Mouse (Mus musculus) cerebellum, postnatal 14 days (tissue): ENCODE results near the gene Cys1.
"Not testable (repeated sequence)": the region's sequence is repeated elsewhere in the genome, so short reads cannot be mapped to it uniquely, and the experiment has no call there.

Experiments used
- DNase-seq, 2 experiments: peaks; one replicate each; pipeline ENCODE4 v3.0.0; 2021; ENCODE audit warnings: mixed read lengths in 2 of 2

The Cys1 gene

DNA sequence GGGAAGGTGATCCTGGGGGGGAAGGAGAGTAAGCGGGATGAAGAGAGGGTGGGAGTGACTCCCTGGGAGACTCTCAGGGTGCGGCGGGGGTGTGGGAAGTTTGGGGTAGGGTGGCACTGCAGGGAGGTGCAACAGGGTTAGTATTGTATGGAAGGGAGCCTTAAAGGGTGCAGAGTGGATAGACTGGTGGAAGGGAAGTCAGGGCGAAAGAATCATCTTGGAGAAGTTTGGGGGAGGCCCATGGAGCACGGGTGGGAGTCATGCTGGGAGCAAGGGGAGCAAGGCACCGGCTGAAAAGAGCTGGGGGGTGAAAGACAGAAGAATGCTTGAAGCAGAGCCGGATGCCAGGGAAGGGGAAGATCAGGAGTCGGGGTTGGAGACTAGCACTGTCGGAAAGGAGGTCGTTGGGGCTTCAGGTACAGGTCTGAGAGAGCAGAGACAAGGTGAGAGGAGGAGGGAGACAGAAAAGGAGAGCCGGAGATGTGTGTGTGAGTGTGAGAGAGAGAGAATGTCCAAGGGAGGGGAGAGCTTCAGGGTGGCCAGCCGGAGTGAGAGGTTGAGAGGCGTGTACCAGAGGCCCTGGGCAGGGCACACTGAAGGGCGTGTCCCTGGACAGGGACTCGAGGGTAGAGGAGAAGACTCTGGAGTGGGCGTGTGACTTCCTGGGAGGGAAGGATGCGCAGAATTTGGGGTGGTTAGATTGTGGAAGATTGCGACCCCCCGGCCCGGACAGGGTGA lies at the start of gene Cys1:
Gene Cys1, minus strand, starts transcription at position 528 of the 738 bp plus-strand sequence.
- DNase-seq = no peak

DNA sequence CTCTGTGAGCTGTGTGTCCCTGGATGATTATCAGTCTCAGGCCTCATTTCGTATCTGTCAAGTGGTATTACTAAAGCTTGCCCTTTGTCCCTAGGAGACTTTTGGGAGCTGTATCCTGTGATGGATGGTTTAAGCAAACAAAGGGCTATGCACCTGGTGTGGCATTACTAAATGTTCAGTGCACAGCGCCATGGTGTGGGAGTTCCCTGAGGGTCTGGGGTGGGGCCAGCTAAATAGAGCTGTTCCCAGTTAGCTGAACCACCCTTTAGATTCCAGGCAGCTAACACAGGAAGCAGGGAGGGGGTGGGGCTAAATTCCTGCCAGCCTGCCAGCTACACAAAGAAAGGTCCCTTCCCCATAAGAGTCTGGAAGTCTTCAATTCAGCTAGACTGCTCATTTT lies 42.8 kb upstream of the Cys1 start:
- no peak for DNase-seq

DNA sequence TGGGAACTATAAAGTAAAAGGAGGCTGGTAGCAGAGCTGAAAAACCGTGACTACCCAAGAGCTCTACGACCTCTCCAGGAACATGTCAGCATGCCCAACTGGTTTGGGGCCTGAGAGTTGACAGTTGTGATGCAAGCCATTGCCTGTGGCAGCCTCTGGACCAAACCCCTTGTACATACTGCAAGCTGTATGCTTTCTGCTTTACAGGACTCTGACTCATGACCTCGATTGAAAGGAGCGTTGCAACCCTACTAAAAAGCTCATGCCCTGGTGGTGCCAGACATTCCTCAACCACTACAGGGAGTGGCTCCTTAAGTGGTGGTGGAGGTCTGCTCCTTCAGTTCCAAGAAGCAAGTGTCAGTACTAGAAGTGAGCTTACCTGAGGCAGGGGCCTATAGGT lies 42.2 kb upstream of the Cys1 start:
- DNase-seq = no peak

DNA sequence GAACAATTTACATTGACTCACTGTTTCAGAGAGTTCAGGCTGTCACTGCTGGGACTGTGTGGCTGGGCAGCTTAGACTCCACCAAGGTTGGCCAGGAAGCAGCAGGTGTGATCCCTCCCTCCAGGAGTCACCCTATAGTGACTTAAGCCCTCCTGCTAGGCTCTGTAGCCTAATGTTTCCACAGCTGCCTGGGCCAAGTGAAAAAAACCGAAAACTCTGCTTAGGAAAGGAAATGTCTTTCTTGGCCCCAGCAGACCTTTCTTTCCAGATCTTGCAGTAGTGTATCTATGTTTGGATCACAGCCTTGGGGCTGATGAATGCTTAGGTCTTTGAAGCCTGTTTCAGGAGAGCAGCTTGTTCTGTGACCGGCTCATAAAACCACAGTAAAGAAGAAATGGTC lies 41.8 kb upstream of the Cys1 start:
- no peak for DNase-seq

DNA sequence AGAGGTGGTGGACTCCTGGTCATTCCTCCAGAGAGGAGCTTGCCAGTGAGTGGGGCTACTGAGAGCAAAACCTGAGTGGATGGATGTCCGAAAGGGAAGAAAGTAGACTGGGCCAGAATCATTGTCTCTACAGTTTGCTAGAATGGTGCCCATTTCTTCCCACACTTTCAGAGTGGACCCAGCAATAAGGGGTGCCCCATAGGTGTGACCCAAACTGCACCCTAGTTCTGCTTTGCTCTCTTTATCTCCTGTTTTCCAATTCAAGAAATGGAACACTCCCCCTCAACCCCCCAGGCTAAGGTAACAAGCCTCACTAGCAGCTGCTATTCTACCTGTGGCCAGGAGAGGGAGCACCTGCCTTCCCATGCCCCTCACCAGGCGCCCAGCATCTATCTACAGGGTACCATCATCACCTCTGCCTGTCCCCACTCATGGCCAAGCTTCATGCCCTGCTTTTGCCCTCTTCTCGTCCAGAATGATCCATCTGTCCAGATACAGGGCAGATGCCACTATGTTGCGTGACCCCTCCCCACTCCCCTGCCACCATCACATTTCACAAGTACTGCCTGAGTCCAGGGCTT lies 35.2 kb upstream of the Cys1 start:
- DNase-seq = peak; percentile 70 to 75

DNA sequence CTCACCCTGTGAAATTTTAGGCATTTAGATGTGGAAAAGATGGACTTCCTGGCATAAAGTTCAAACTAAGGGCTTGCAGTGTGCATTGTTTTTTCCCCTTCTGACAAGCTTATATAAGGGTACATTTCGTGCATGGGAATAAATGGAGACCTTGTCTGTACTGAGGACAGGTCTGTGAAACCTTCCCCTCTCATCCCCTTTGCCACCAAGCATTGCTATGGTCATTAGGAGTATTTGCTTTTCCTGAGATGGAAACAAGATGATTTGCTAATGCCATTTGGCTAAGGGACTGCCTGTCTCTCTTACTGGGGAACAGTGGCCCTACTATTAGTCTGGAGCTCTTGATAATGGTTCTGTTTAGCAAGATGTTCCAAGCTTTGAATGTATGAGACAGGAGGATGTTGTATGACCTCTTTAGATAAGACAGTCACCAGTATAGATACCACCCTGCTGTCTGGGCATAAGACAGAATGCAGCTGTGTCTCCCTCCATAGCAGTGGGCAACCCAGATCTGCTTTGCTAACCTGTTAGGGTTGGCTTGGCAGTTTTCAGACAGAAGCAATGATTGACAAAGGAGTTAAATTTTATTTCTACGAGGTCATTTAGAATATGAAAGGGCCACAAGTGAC lies 33.8 kb upstream of the Cys1 start:
- DNase-seq = no peak

DNA sequence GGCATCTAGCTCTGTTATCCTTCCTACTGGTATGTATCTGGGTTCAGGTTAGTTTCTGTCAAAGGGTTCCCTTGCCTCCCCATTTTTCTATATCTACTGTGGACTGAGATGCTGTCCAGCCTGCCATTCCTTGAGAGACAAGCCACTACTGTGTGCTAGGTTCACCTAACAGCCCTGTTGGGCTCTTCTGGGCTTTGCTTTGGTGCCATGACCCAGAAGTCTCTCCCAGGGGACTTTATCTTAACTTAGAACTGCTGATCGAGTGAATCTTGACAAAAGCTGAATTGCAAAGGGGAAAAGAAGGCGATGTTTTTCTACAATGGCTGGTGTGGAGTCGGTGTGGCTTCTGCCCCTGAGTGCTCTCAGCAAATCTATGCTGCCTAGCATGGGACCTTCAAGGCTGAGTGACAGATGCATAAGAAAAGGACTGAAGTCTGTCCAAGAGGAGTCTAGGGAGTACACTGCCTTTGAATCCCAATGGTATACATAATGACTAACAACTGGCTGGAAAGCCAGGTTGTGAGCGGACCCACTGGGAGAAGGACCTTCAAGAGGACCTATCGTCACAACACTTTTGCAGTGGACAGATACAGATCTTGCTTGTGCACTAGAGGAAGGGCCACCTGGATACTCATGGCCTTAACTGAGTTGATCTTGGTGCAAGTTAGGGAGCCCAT lies 33.1 kb upstream of the Cys1 start:
- DNase-seq = no peak

DNA sequence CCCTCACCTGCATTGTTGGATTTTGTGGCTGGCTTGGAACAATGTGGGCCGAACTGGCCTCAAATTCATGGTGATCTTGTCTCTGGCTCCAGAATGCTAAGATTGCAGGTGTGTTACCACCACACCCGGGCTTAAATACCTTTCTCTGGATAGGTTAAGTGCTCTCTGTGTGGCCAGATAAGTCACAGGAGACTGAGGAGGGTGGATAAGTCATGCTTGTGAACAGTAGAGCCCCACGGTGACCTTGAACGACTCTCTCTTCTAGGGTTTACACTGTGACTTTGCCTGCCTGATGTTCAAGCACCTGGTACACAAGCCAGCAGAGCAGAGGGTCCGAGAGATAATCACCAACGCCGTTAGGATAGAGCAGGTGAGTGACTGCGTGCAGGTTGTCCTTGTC lies 30.8 kb upstream of the Cys1 start:
- no peak for DNase-seq

DNA sequence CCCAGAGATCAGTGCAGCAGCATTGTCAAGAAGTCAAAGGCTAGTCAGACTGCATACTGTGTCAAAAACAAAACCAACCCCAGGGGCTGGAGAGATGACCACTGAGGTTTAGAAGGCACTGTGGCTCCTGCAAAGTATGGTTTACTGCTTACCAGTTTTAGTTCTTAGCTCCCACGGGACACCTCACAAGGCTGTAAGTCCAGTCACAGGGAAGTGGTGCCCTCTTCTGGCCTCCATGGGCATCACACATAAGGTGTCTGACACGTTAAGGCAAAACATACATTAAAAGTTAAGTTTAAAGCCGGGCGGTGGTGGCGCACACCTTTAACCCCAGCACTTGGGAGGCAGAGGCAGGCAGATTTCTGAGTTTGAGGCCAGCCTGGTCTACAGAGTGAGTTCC lies 29.1 kb upstream of the Cys1 start:
- DNase-seq = peak; percentile 30 to 52

DNA sequence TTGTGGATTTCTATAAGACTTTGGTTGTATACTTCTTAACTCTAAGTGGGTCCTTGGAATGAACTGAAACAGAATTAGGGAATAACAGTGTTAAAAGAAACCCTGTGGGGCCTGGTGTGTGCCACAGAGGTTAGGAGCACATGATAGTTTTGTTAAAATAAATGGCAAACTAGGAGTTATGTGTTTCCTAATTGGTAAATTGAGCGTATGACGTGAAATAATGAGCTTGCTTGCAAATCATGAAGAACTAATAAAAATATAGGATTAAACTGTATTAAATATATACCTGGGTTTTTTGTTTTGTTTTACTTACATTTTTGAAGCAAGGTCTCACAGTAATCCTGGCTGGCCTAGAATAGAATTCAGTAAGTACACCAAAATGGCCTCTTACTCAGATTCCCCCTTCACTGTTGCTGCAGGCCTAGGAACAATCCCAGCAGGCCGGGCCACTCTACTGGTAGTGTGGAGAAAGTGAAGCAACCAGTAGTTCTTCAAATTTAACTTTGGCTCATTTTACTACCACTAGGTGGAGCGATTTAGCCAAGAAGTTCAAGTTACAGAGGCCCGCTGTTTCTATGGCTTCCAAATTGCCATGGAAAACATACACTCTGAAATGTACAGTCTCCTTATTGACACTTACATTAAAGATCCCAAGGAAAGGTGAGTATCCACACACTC lies 28.4 kb upstream of the Cys1 start:
- peak; percentile 61 to 77 for DNase-seq

DNA sequence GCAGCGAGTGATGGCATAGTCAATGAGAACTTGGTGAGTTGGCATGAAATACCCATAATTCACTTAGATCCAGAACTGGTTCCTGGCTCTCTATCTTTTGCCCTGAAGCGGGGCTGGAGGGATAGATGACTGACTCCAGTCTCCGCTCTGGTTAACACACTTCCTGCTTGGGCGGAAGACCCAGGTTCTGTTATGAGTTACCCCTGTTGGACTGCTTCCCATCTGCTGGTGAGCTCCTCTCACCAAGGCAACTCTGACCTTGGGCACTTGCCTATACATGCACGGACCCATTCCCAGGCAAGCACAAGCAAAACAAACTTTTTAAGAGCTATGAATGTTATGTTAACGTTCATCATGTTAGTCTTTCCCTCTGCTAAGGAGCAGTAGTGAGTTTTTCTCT lies 27.8 kb upstream of the Cys1 start:
- peak in 1 of 2 experiments; percentile 28 for DNase-seq

DNA sequence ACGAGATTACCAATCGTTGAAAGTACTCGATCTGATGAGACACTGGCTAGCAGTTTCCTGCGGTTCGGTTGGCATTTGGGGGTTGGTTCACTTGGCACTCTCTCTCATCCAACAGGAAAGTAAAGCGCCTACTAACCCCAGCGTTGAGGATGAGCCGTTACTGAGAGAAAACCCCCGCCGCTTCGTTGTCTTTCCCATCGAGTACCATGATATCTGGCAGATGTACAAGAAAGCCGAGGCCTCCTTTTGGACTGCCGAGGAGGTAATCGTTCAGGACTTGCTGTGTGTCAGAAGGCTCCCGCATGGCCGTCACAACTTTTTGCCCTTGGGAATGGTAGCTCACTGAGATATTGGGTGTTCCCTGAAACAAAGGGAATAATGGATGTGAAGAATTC lies 27.2 kb upstream of the Cys1 start:
- peak in 1 of 2 experiments; percentile 25 for DNase-seq

DNA sequence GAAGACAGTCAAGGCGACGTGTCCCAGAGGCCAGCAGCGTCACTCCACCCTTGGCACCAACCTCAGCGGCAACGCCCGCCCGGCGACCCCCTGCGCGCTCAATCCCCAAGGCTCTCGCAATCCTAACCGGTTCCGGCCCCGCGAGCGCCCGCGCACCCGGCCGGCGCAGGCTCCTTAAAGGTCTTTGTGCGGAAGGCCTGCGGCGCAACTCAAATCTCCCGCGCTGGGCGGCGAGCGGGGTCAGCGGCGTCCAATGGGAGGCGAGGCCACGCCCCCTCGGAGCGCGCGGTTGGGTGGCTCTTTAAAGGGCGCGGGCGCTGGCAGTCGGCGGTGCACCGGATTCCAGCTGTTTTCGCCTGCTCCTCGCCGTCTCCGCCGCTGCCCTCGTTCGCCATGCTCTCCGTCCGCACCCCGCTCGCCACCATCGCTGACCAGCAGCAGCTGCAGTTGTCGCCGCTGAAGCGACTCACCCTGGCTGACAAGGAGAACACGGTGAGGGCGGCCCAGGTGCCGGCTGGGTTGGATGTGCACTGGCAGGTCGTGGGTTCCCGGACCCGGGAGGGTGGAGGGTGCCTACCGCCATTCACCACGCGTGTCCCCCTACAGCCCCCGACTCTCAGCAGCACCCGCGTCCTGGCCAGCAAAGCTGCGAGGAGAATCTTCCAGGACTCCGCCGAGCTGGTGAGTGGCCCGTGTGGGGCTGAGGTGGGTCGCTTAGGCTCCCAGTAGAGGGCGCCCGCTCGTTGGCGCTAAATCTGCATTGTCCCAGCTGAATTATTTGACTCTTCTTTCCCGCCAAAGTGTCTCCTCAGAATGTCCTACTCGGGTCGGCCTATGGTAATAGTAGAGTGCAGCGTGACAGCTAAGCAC lies 26.6 kb upstream of the Cys1 start, which contains the start of gene Rrm2:
Gene Rrm2, plus strand, starts transcription at position 288 of the 870 bp plus-strand sequence.
- peak; percentile 94 to 96 for DNase-seq

DNA sequence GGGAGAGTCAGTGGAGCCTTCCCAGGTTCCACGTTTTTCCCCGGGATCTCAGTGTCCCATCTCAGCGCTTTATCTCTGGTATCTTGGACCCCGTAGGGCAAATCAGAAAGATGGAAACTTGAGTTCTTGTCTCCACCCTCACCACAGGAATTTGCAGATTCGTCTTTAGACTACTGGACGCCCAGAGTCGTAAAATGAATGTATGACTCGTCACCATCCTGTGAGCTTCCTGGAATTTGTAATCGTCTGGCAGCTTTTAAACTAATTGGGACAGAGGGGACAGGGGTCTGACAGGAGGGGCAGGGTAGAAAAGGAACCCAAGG lies 25.8 kb upstream of the Cys1 start:
- DNase-seq = no peak

DNA sequence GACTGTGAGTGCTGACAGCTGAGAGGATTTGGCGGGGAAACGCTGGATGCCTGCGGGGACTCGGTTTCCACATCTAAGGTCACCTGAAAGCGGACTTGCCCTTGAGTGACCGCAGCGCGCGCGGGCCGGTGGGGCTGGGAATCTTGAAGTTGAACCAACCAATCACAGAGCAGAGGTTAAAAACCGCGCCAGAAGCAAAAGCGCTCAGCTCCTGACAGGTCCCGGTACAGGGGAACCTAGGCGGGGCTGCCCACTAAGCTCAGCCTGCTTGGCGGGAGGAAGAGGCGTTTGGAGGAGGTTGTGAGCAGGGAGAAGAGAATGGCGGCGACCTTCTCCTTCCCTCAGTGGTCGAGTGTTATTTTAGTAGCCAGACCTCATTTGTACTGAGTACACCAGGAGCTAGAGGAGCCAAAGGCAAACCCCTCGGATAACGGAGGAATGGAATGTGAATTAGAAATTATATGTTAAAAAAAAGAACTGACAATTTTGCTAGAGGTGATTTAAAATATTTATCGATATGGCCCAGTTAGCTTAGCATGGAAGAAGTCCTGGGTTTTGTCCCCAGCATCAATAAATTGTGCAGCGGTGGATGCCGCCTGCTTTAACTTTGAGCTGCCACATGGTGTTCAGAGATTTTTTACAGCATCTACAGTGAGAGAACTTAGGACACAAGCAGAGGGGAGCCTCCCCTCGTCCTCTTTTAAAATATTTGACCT lies 25.3 kb upstream of the Cys1 start:
- peak in 1 of 2 experiments; percentile 24 for DNase-seq

DNA sequence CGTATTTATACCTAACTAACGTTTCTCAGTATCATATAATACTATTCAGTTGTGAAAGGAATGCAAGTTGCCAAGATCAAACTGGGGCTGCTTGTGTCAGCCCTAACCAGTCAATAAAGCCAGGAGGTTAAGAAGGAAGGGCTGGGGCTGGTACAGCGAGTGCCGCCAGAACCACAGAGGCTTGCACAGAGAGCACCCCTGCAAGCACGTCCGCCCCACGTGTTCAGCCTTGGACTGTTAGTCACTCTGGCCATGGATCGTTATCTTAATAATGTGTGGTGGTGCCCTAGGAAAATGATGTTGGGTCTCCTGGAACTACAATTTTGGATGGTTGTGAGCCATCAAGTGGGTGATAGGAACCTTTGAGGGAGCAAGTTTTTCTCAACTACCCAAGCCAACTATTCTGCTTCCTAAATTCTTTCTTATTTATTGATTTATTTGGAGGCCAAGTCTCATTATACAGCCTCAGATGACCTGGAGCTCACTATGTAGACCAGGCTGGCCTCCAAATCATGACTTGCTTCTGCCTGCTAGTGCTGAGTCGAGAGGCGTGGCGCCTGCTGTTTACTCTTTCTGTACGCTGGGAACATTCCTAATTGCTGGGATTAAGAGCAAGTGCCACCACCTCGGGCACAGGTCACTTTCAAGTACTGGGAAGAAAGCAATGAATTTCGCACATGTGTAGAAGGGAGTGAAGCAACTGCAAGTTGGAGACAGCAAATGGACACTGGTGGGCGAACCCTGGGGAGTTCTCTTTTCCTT lies 24.1 kb upstream of the Cys1 start:
- DNase-seq = no peak

DNA sequence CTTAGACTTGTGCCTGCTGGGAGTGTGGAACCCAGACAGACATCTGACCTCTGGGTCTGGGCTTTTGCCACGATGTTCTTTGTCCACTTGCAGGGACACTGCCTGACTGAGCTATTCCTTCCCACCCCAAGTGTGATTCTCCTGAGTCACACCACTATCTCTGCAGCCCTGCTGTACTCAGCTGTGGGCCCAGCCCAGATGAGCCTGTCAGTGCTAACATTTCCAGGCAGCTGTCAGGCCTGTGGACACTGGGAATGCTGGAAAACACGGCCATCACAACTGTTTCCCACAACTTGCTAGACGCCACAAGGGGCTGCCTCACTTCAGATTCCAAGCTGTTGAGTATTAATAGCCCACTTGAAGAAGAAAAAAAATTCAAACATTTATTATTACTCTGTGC lies 21.4 kb upstream of the Cys1 start:
- DNase-seq = no peak

DNA sequence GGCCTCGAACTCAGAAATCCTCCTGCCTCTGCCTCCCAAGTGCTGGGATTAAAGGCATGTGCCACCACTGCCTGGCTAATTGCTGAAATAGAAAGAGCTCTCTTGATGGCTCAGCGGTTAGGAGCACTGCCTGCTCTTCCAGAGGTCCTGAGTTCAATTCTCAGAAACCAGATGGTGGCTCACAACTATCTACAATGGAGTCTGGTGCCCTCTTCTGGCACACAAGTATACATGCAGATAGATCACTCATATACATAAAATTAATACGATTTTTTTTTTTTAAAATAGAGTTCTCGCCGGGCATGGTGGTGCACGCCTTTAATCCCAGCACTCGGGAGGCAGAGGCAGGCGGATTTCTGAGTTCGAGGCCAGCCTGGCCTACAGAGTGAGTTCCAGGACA lies 20.0 kb upstream of the Cys1 start:
- DNase-seq = not testable (repeated sequence)

DNA sequence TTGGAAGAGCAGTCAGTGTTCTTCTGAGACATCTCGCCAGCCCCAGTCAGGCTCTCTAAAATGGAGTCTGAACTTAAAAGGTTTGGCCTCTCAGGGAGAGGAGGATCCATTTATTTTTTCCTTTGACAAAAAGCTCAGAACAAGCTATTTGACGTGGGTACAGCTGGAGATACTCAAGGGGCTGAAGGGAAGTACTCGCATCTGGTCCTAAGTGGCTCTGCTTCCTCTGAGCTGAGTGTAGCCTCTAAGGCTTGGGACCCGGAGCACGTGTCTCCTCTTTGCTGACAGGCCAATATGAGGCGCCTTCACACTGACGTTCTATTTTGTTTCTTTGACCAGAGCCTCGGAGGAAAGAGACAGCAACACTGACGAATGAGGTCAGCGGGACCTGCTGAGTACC lies 18.0 kb upstream of the Cys1 start:
- DNase-seq = no peak

DNA sequence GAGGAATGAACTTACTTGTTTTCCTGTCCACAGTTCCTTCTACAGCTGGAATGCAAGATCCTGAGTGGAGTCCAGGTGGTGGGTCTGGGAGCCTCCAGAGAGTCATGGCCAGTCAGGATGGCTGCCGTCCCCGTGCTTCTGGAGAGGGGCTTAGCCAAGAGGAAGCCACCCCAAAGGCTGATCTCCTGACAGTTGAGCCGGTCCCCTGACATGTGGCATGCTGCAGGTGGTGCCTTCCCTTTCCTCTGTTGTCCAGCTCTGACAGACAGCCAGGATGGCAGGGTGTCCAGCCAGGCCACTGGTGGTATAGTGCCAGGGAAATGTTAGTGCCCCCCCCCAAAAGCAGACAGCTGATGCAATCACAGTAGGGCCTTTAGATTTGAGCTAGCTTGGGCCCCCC lies 16.9 kb upstream of the Cys1 start:
- no peak for DNase-seq
